ENCODE assay signal across 8 mouse cellular contexts in the genomic region with DNA sequence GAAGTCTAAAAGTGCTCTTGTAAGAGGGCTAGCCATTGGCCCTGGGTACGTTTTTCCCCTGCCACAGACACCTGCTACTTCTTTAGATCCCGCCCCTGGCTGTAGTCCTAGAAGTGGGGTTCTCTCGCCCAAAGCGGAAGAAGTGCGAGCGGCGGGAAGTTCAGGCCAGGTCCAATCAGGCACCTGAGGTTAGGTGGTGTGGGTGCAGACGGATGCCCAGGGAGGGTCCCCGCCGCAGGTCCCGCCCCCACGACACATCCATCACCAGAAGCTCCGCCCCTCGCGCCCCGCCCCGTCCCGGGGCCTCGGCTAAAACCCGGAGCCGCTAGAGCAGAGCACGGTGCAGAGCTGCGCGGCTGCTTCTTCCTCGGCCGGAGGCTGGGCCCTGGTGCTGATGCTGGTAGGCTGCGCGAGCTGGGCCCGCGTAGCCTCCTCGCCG. TPM values are rescaled to one million over a fixed set of nuclear protein-coding genes. Genes with fewer than 3 reads are reported as not detected.
A peak's percentile ranks its signal among the peaks of the same experiment; 100 is the strongest.
DNase-seq lines count a peak whose midpoint lies in the region; ATAC-seq and TF ChIP-seq lines count a peak whose summit lies in the region.

A gene (plus strand): TSS at position 333 of the 439 bp plus-strand sequence.

- DNase-seq in G1E (ENCODE audit: low spot score): no peak
- DNase-seq in cerebellum, adult 11-12 months: peak; percentile 97
- DNase-seq in forelimb bud, embryonic 11.5 days (ENCODE audit: low read depth, low spot score): peak; percentile 83
- DNase-seq in layer of hippocampus, postnatal 36 days: peak; percentile 91 to 92
- peak; percentile 80 for DNase-seq in lung, postnatal 14 days
- DNase-seq in retina, adult 2 months (ENCODE audit: low read depth, low spot score): peak; percentile 77
- peak; percentile 99 for DNase-seq in thymus, postnatal 14 days

- no peak for ATAC-seq in G1E (ENCODE audit: extremely low read depth, insufficient number of reproducible peaks, low FRiP score, poor library complexity, severe bottlenecking)
- ATAC-seq in hindbrain, embryonic 15.5 days (ENCODE audit: low FRiP score, low read depth): peak; percentile 97

- no peak for TF ChIP-seq CTCF in G1E (IDR thresholded peaks at IDR 0.05; ENCODE audit: low read depth, low read length)

- under 1% methylated on average over 32 of the region's 32 CpGs for WGBS in hindbrain, embryonic 15.5 days

- no peaks in the 10 kb centered on the region for H3K4me1 ChIP-seq in G1E (ENCODE audit: insufficient read depth, low read depth, low read length)
- peaks cover 53% of the 10 kb centered on the region for H3K4me1 ChIP-seq in hindbrain, embryonic 15.5 days (replicated peaks)

- no peaks in the 10 kb centered on the region for H3K36me3 ChIP-seq in G1E (replicated peaks)
- H3K36me3 ChIP-seq in hindbrain, embryonic 15.5 days: no peaks in the 10 kb centered on the region

- peak within 1 kb of the TSS; percentile 89 for H3K9ac ChIP-seq in hindbrain, embryonic 15.5 days

- peak within 1 kb of the TSS; percentile 83 for H3K4me2 ChIP-seq in hindbrain, embryonic 15.5 days

- no peaks in the 10 kb centered on the region for H3K27me3 ChIP-seq in G1E (ENCODE audit: insufficient read depth, low read length)
- H3K27me3 ChIP-seq in hindbrain, embryonic 15.5 days: no peaks in the 10 kb centered on the region

- peak within 1 kb of the TSS; percentile 98 for H3K27ac ChIP-seq in hindbrain, embryonic 15.5 days (replicated peaks)

- peaks cover 59% of the 10 kb centered on the region for H3K9me3 ChIP-seq in G1E (replicated peaks)
- H3K9me3 ChIP-seq in hindbrain, embryonic 15.5 days: no peaks in the 10 kb centered on the region

- H3K4me3 ChIP-seq in G1E (ENCODE audit: low read depth, low read length): peak within 1 kb of the TSS; percentile 28; the same call in 1 of the 2 replicates
- H3K4me3 ChIP-seq in hindbrain, embryonic 15.5 days: peak within 1 kb of the TSS; percentile 85

RNA-seq across cellular contexts. Expression of the gene that starts here (rescaled TPM):
- total RNA-seq in G1E (2014; fragmentation: Nextera tagmentation) (not detected in 2 replicates), G1E (2017) (0.11 TPM in 1 of 2 replicates, not detected in the other)
- not detected in 2 replicates for polyA plus RNA-seq in G1E (2012)
- 18.4 and 21.1 TPM in 2 replicates for polyA plus RNA-seq in hindbrain, embryonic 15.5 days (2015; fragmentation: Nextera tagmentation; extraction: Ambion mirVana)
- total RNA-seq in layer of hippocampus, postnatal 36 days (2021): 10 to 100 TPM; 51.6 to 53.1 TPM

Comparison
In these comparisons a context has a peak if more than half of its experiments do, and no peak if none do; other contexts are left out.
1. RNA of the gene that starts here (total RNA-seq): 51.6 to 53.1 TPM in layer of hippocampus, postnatal 36 days; 0.11 TPM in G1E; every median in the first group is over 10 times any median in the second.
2. RNA of the gene that starts here (polyA plus RNA-seq): 18.4 to 21.1 TPM in hindbrain, embryonic 15.5 days; not detected in G1E; every median in the first group is over 10 times any median in the second.